In the genomic region with DNA sequence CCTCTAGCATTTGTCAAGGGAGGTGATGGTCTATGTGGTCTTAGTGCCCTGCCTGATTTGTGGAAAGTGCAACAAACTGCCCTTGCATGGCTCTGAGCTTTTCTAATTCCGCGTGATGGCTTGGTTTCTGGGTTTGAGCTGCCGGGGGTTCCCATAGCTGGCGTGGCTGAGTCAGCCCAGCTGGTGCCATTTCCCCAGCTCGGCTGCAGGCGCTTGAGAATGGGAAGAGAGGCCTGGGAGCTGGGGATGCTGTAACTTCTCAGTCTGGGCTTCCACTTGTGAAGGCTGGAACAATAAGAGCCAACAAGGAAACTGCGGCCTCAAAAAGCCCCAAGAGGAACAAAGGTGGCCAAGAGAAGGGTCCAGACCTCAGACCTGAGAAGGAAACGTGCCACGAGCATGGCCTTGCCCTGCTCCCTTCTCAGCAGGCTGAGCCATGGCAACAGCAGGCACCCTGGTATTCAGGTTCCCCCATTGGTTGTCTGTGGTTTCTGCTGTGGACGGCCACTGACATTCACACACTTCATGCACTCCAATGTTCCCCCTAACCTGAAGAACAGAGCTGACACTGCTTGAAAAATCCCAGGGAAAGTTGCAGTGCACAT, we compare ENCODE assay signal across 21 mouse cellular contexts. TPM values are rescaled to one million over a fixed set of nuclear protein-coding genes. Genes with fewer than 3 reads are reported as not detected.
DNase-seq lines count a peak whose midpoint lies in the region; TF ChIP-seq lines count a peak whose summit lies in the region.
"Had no signal": no experiment of that assay in that cellular context is flagged by ENCODE, and none has a peak within 500 bp of the region (broad histone marks: within the 10 kb centered on the region; RNA-seq: fewer than 3 reads in every experiment).

No protein-coding gene starts in this region.

- H3K9me3 ChIP-seq in E14TG2a.4 (ENCODE audit: low read length) = no peaks in the 10 kb centered on the region; the same call in 1 of the 2 replicates
- H3K9me3 ChIP-seq: embryonic facial prominence, embryonic 13.5 days; neural tube, embryonic 15.5 days had no signal

- no peak overlapping the region for H3K4me3 ChIP-seq in layer of hippocampus, adult 2 months
- H3K4me3 ChIP-seq in E14TG2a.4 (replicated peaks; ENCODE audit: low read length) = peak overlapping the region; percentile 71
- H3K4me3 ChIP-seq: embryonic facial prominence, embryonic 13.5 days; myocyte; neural tube, embryonic 15.5 days had no signal

- peak in 1 of 2 experiments; percentile 29 for DNase-seq in layer of hippocampus, adult 2 months (ENCODE audit: low spot score in 2 of 2)
- no peak for DNase-seq in layer of hippocampus, adult 8-10 months (ENCODE audit: low spot score in 2 of 2)
- peak; percentile 46 for DNase-seq in ZHBTc4 (ENCODE audit: low read depth, low spot score)
- DNase-seq in lung, postnatal 14 days = peak; percentile 32
- DNase-seq in ovary, postnatal 10 days (ENCODE audit: low spot score) = no peak
- DNase-seq in left cerebral cortex, postnatal 14 days (ENCODE audit: low spot score in 2 of 2) = no peak
- DNase-seq: adrenal gland, adult 8-10 months; cerebellum, adult 9-10 months; forebrain, postnatal 0 days; heart, adult 18-20 months; heart, postnatal 4 days; kidney, adult 9 months; midbrain, embryonic 14.5 days; thymus, adult 2 months had no signal

- 0 out of 2 replicates have a peak, but pooled peaks cover 4% of the 10 kb centered on the region for H3K4me1 ChIP-seq in E14TG2a.4 (replicated peaks; ENCODE audit: low read depth, low read length)
- H3K4me1 ChIP-seq: embryonic facial prominence, embryonic 13.5 days; neural tube, embryonic 15.5 days had no signal

- no peak for TF ChIP-seq CTCF in layer of hippocampus, adult 2 months (conservative IDR thresholded peaks at IDR 0.05)
- TF ChIP-seq CTCF in E14TG2a.4 (conservative IDR thresholded peaks at IDR 0.05; ENCODE audit: low read length) = no peak

- H3K27ac ChIP-seq in layer of hippocampus, adult 2 months = 0 out of 2 replicates have a peak overlapping the region, but pooled peaks have one; percentile 51
- H3K27ac ChIP-seq: embryonic facial prominence, embryonic 13.5 days; neural tube, embryonic 15.5 days had no signal

- intact Hi-C loops in left cerebral cortex, postnatal 14 days (cut with DNase I) = no loop called here

- no peaks in the 10 kb centered on the region for H3K27me3 ChIP-seq in E14TG2a.4 (ENCODE audit: insufficient read depth, low read length)
- H3K27me3 ChIP-seq: embryonic facial prominence, embryonic 13.5 days; neural tube, embryonic 15.5 days had no signal

- H3K36me3 ChIP-seq in E14TG2a.4 (ENCODE audit: insufficient read depth, low read length) = no peaks in the 10 kb centered on the region
- H3K36me3 ChIP-seq: embryonic facial prominence, embryonic 13.5 days; neural tube, embryonic 15.5 days had no signal

RNA-seq across cellular contexts. Expression of gene Gm45521, which starts 14.9 kb away (rescaled TPM):
- not detected for total RNA-seq in layer of hippocampus, adult 2 months (2021)
- total RNA-seq in layer of hippocampus, adult 8-10 months (2022) = under 1 TPM in 1 of 4 experiments, not detected in 3; 0.71 TPM
- not detected for total RNA-seq in left cerebral cortex, postnatal 14 days (2021)
- total RNA-seq: adrenal gland, adult 8-10 months; forebrain, postnatal 0 days; gastrocnemius, adult 8-10 months; heart, adult 18-20 months; heart, postnatal 4 days; left cerebral cortex, postnatal 36 days; MEL had no signal

RNA-seq across cellular contexts. Expression of gene Dnase1l3, which starts 22.4 kb away (rescaled TPM):
- total RNA-seq in layer of hippocampus, adult 2 months (2021) = not detected
- total RNA-seq in layer of hippocampus, adult 8-10 months (2022) = not detected
- not detected for total RNA-seq in left cerebral cortex, postnatal 14 days (2021)
- total RNA-seq: forebrain, postnatal 0 days; gastrocnemius, adult 8-10 months; heart, postnatal 4 days; left cerebral cortex, postnatal 36 days; MEL had no signal

RNA-seq across cellular contexts. Expression of gene Abhd6, which starts 30.7 kb away (rescaled TPM):
- 10 to 100 TPM; 77.1 to 78.0 TPM for total RNA-seq in layer of hippocampus, adult 2 months (2021)
- 10 to 100 TPM; 59.0 to 78.0 (median 67.0) TPM for total RNA-seq in layer of hippocampus, adult 8-10 months (2022)
- total RNA-seq in left cerebral cortex, postnatal 14 days (2021) = 10 to 100 TPM; 64.7 to 70.0 TPM
- total RNA-seq: MEL had no signal

Comparison
In these comparisons a context has a peak if more than half of its experiments do, and no peak if none do; other contexts are left out.
1. DNase-seq: peak in ZHBTc4 (single experiment) and lung, postnatal 14 days (single experiment); none in layer of hippocampus, adult 8-10 months (0 of 2), ovary, postnatal 10 days (single experiment) and left cerebral cortex, postnatal 14 days (0 of 2).